Mouse (Mus musculus) limb, embryonic 11.5 days (tissue): ENCODE data around the gene Irak3. TPM values are rescaled to one million over a fixed set of nuclear protein-coding genes. Genes with fewer than 3 reads are reported as not detected.

Source experiments
- ATAC-seq: fragments of 200-750 bp; cut with Nextera tagmentation; 2 replicates; pipeline ENCODE4 v1.8.0; 2017; ENCODE audit warnings: low read depth; ENCODE audit not compliant: insufficient number of reproducible peaks, low FRiP score, low TSS enrichment
- DNase-seq: peaks from one replicate; pipeline ENCODE4 v3.0.0-alpha.2; 2015; ENCODE audit warnings: low spot score
- H3K27ac ChIP-seq: fragments of 300-500 bp; sonication (generic); replicated peaks from 2 replicates; pipeline ENCODE4 v1.5.1; 2014; ENCODE audit warnings: low read depth, mild to moderate bottlenecking, low read length
- H3K27me3 ChIP-seq: fragments of 300-500 bp; sonication (generic); 2 replicates; pipeline ENCODE4 v1.6.1; 2014; ENCODE audit warnings: mild to moderate bottlenecking, low read length, mixed read lengths; ENCODE audit not compliant: control insufficient read depth, insufficient read depth
- H3K36me3 ChIP-seq: fragments of 300-500 bp; sonication (generic); 2 replicates; pipeline ENCODE4 v1.6.1; 2014; ENCODE audit warnings: mild to moderate bottlenecking, low read length, moderate library complexity, mixed read lengths; ENCODE audit not compliant: control insufficient read depth, insufficient read depth
- H3K4me1 ChIP-seq: fragments of 300-500 bp; sonication (generic); 2 replicates; pipeline ENCODE4 v1.6.1; 2014; ENCODE audit warnings: low read length, mixed read lengths; ENCODE audit not compliant: control insufficient read depth, insufficient read depth
- H3K4me2 ChIP-seq: fragments of 300-500 bp; sonication (generic); 2 replicates; pipeline ENCODE4 v1.6.1; 2014; ENCODE audit warnings: low read depth, mild to moderate bottlenecking, moderate library complexity; ENCODE audit not compliant: severe bottlenecking
- H3K4me3 ChIP-seq: fragments of 300-500 bp; sonication (generic); 2 replicates; pipeline ENCODE4 v1.5.1; 2014; ENCODE audit warnings: low read depth, low read length
- H3K9ac ChIP-seq: fragments of 300-500 bp; sonication (generic); 2 replicates; pipeline ENCODE4 v1.6.1; 2014; ENCODE audit warnings: mild to moderate bottlenecking, low read length
- H3K9me3 ChIP-seq: fragments of 300-500 bp; sonication (generic); 2 replicates; pipeline ENCODE4 v1.6.1; 2016; ENCODE audit warnings: low read length; ENCODE audit not compliant: control insufficient read depth
- WGBS: fragments of 180-500 bp; shearing (Covaris S2); extraction: QIAGEN DNeasy Blood & Tissue Kit; methylation state at CpG from one replicate; pipeline ENCODE4 v1.1.7; 2014; 5-methylcytosine and 5-hydroxymethylcytosine counted together
- polyA plus RNA-seq: library from polyadenylated mRNA; unstranded; fragments of >200 nt; fragmentation: Nextera tagmentation; extraction: Ambion mirVana; gene quantifications from 2 replicates; pipeline ENCODE4 v1.2.1, GENCODE M21; 2014

Gene Irak3
- polyA plus RNA-seq, 1 experiment from 2014 or later: 0.63 TPM

- Histone ChIP-seq H3K4me3 (no peak overlapping the region), H3K9ac (no peak overlapping the region), H3K27me3 (no peaks in the 10 kb centered on the region), H3K9me3 (no peaks in the 10 kb centered on the region), H3K4me2 (no peak overlapping the region), H3K36me3 (no peaks in the 10 kb centered on the region), H3K27ac (no peak overlapping the region), H3K4me1 (0 out of 2 replicates have a peak, but pooled peaks cover 2% of the 10 kb centered on the region)
- ATAC-seq (no peak), DNase-seq (no peak)
- 55% methylated on average over 5 of the region's 5 CpGs for WGBS
Observed at GRCm38 (mm10) chr10:120171340-120171739, 30.6 kb downstream of the Irak3 start.

- Histone ChIP-seq H3K9ac (no peak overlapping the region), H3K4me2 (no peak overlapping the region), H3K27ac (no peak overlapping the region), H3K36me3 (no peaks in the 10 kb centered on the region), H3K4me1 (0 out of 2 replicates have a peak, but pooled peaks cover 2% of the 10 kb centered on the region), H3K4me3 (no peak overlapping the region), H3K27me3 (no peaks in the 10 kb centered on the region), H3K9me3 (no peaks in the 10 kb centered on the region)
- WGBS: 77% methylated on average over 4 of the region's 4 CpGs
- no peak for DNase-seq
- ATAC-seq: no peak
Observed at GRCm38 (mm10) chr10:120170277-120170676, 31.7 kb downstream of the Irak3 start.

- WGBS: 88% methylated on average over 5 of the region's 5 CpGs
- no peak for ATAC-seq
Observed at GRCm38 (mm10) chr10:120169841-120170240, 32.1 kb downstream of the Irak3 start.

GRCm38 (mm10) chr10:120169064-120169463, 32.9 kb downstream of the Irak3 start:
- 57% methylated on average over 10 of the region's 10 CpGs for WGBS
- H3K27ac ChIP-seq: no peak overlapping the region

More at GRCm38 (mm10) chr10:120169841-120170240, 32.1 kb downstream of the Irak3 start:
- H3K27ac ChIP-seq: no peak overlapping the region
- H3K4me3 ChIP-seq: no peak overlapping the region
- H3K4me1 ChIP-seq: 0 out of 2 replicates have a peak, but pooled peaks cover 2% of the 10 kb centered on the region
- H3K36me3 ChIP-seq: no peaks in the 10 kb centered on the region
- H3K9ac ChIP-seq: no peak overlapping the region
- no peak overlapping the region for H3K4me2 ChIP-seq
- H3K9me3 ChIP-seq: no peaks in the 10 kb centered on the region
- DNase-seq: no peak
- no peaks in the 10 kb centered on the region for H3K27me3 ChIP-seq

GRCm38 (mm10) chr10:120168070-120168469, 33.9 kb downstream of the Irak3 start:
- Histone ChIP-seq H3K4me3 (no peak overlapping the region), H3K9me3 (no peaks in the 10 kb centered on the region), H3K36me3 (no peaks in the 10 kb centered on the region), H3K27me3 (no peaks in the 10 kb centered on the region), H3K27ac (no peak overlapping the region), H3K9ac (no peak overlapping the region), H3K4me1 (0 out of 2 replicates have a peak, but pooled peaks cover 2% of the 10 kb centered on the region), H3K4me2 (no peak overlapping the region)
- WGBS: 88% methylated on average over 1 of the region's 1 CpGs
- no peak for DNase-seq
- ATAC-seq: no peak

More at GRCm38 (mm10) chr10:120169064-120169463, 32.9 kb downstream of the Irak3 start:
- ATAC-seq (no peak), DNase-seq (no peak)
- no peak overlapping the region for H3K4me3 ChIP-seq
- no peaks in the 10 kb centered on the region for H3K9me3 ChIP-seq
- no peak overlapping the region for H3K4me2 ChIP-seq
- no peaks in the 10 kb centered on the region for H3K27me3 ChIP-seq
- H3K36me3 ChIP-seq: no peaks in the 10 kb centered on the region
- 0 out of 2 replicates have a peak, but pooled peaks cover 2% of the 10 kb centered on the region for H3K4me1 ChIP-seq
- H3K9ac ChIP-seq: no peak overlapping the region

GRCm38 (mm10) chr10:120165793-120166503, 36.0 kb downstream of the Irak3 start:
- Histone ChIP-seq H3K9me3 (no peaks in the 10 kb centered on the region), H3K27me3 (no peaks in the 10 kb centered on the region), H3K4me2 (no peak overlapping the region), H3K36me3 (no peaks in the 10 kb centered on the region), H3K27ac (no peak overlapping the region), H3K4me1 (0 out of 2 replicates have a peak, but pooled peaks cover 2% of the 10 kb centered on the region), H3K9ac (no peak overlapping the region), H3K4me3 (no peak overlapping the region)
- no peak for DNase-seq
- WGBS: 90% methylated on average over 17 of the region's 17 CpGs
- ATAC-seq: no peak

- Histone ChIP-seq H3K9ac (no peak overlapping the region), H3K27me3 (no peaks in the 10 kb centered on the region), H3K4me2 (no peak overlapping the region), H3K4me1 (0 out of 2 replicates have a peak, but pooled peaks cover 2% of the 10 kb centered on the region), H3K36me3 (no peaks in the 10 kb centered on the region), H3K27ac (no peak overlapping the region), H3K4me3 (no peak overlapping the region), H3K9me3 (no peaks in the 10 kb centered on the region)
- WGBS: 86% methylated on average over 19 of the region's 19 CpGs
- ATAC-seq: no peak
- DNase-seq: no peak
Observed at GRCm38 (mm10) chr10:120164931-120165792, 36.8 kb downstream of the Irak3 start.

- Histone ChIP-seq H3K27me3 (no peaks in the 10 kb centered on the region), H3K9ac (no peak overlapping the region), H3K4me2 (no peak overlapping the region), H3K36me3 (no peaks in the 10 kb centered on the region), H3K9me3 (no peaks in the 10 kb centered on the region), H3K27ac (no peak overlapping the region), H3K4me3 (no peak overlapping the region), H3K4me1 (0 out of 2 replicates have a peak, but pooled peaks cover 2% of the 10 kb centered on the region)
- no peak for ATAC-seq
- 88% methylated on average over 7 of the region's 7 CpGs for WGBS
- no peak for DNase-seq
Observed at GRCm38 (mm10) chr10:120163490-120163889, 38.4 kb downstream of the Irak3 start.
